Mouse (Mus musculus): ENCODE results near the gene Hist1h4m. TPM values are rescaled to one million over a fixed set of nuclear protein-coding genes. Genes with fewer than 3 reads are reported as not detected.
"Not testable (repeated sequence)": the region's sequence is repeated elsewhere in the genome, so short reads cannot be mapped to it uniquely, and the experiment has no call there.

Hist1h4m gene
- 18.2 and 20.8 TPM in 2 replicates for total RNA-seq (2012; rRNA removed)
- total RNA-seq (2014; rRNA removed), result 1.6 TPM in 1 of 2 replicates, not detected in the other
- 0.70 and 12.8 TPM in 2 replicates for polyA plus RNA-seq (2012; ENCODE audit: insufficient read length, low read depth)

GRCm38 (mm10) chr13:21811539-21811938, at the start of gene Hist1h4m:
Gene Hist1h4m, plus strand, starts transcription at chr13:21811746.
- H3K9ac ChIP-seq (ENCODE audit: insufficient read depth, low read depth), result 0 out of 2 replicates have a peak within 1 kb of the TSS, but pooled peaks have one; percentile 33
- H3K27me3 ChIP-seq (replicated peaks); in situ Hi-C loops (cut with MboI; ENCODE audit: low pct_ligation_motif_present, low pct_unique_long_range_greater_than_20kb, low sequenced_read_pairs); H3K9me3 ChIP-seq (replicated peaks; ENCODE audit: low read length); DNase-seq (ENCODE audit: extremely low read depth); H3K36me3 ChIP-seq (replicated peaks in 1 of 2; ENCODE audit: control insufficient read depth in 1 of 2, insufficient read depth in 1 of 2, low read length in 1 of 2); H3K79me2 ChIP-seq (replicated peaks; ENCODE audit: control insufficient read depth, extremely low read depth, insufficient read depth, poor library complexity, severe bottlenecking); H3K4me1 ChIP-seq (ENCODE audit: control insufficient read depth in 1 of 2, insufficient read depth in 2 of 2); dilution Hi-C loops (cut with MboI; ENCODE audit: extremely low pct_ligation_motif_present, extremely low pct_unique_long_range_greater_than_20kb, low sequenced_read_pairs): not testable (repeated sequence)
- peak within 1 kb of the TSS; percentile 31; the same call in 1 of the 2 replicates for H3K4me2 ChIP-seq (ENCODE audit: insufficient read depth, low read depth, poor library complexity, severe bottlenecking)
- peak within 1 kb of the TSS; percentile 86 for H3K27ac ChIP-seq (ENCODE audit: insufficient read depth, low read depth)
- peak within 1 kb of the TSS in 1 of 3 experiments; percentile 24 for H3K4me3 ChIP-seq (replicated peaks in 1 of 3; ENCODE audit: low read depth in 2 of 3, low read length in 2 of 3, poor library complexity in 1 of 3)

- Histone ChIP-seq H3K4me2 (ENCODE audit: insufficient read depth, low read depth, poor library complexity, severe bottlenecking) (peak overlapping the region; percentile 65), H3K9me3 (replicated peaks; ENCODE audit: low read length) (no peaks in the 10 kb centered on the region), H3K4me3 (replicated peaks in 1 of 3; ENCODE audit: low read depth in 2 of 3, low read length in 2 of 3, poor library complexity in 1 of 3) (peak overlapping the region; percentile 59 to 72 (median 59)), H3K79me2 (replicated peaks; ENCODE audit: control insufficient read depth, extremely low read depth, insufficient read depth, poor library complexity, severe bottlenecking) (no peaks in the 10 kb centered on the region; the same call in 1 of the 2 replicates), H3K9ac (ENCODE audit: insufficient read depth, low read depth) (peak overlapping the region; percentile 95), H3K27ac (ENCODE audit: insufficient read depth, low read depth) (peak overlapping the region; percentile 97), H3K27me3 (replicated peaks) (no peaks in the 10 kb centered on the region), H3K36me3 (replicated peaks in 1 of 2; ENCODE audit: control insufficient read depth in 1 of 2, insufficient read depth in 1 of 2, low read length in 1 of 2) (no peaks in the 10 kb centered on the region), H3K4me1 (ENCODE audit: control insufficient read depth in 1 of 2, insufficient read depth in 2 of 2) (peaks cover 6 to 24% of the 10 kb centered on the region in 2 experiments; a peak in 3 of 4 replicates)
- in situ Hi-C loops (cut with MboI; ENCODE audit: low pct_ligation_motif_present, low pct_unique_long_range_greater_than_20kb, low sequenced_read_pairs) (no loop called here), dilution Hi-C loops (cut with MboI; ENCODE audit: extremely low pct_ligation_motif_present, extremely low pct_unique_long_range_greater_than_20kb, low sequenced_read_pairs) (no loop called here)
- peak; percentile 94 for DNase-seq (ENCODE audit: extremely low read depth)
- TF ChIP-seq TBP (conservative IDR thresholded peaks at IDR 0.05; ENCODE audit: low read depth, low read length), result peak; percentile 76; the same call in 1 of the 2 replicates
- peak; percentile 57; the same call in 1 of the 2 replicates for TF ChIP-seq TCF12 (IDR thresholded peaks at IDR 0.05; ENCODE audit: low read depth, low read length)
- TF ChIP-seq JUND (conservative IDR thresholded peaks at IDR 0.05; ENCODE audit: low read depth, low read length), result no peak
- peak; percentile 55; the same call in 1 of the 2 replicates for TF ChIP-seq CHD1 (IDR thresholded peaks at IDR 0.05; ENCODE audit: low read depth, low read length)
- TF ChIP-seq UBTF (IDR thresholded peaks at IDR 0.05; ENCODE audit: low read depth, low read length), result no peak; the same call in 1 of the 2 replicates
- peak; percentile 89 for TF ChIP-seq SIN3A (IDR thresholded peaks at IDR 0.05; ENCODE audit: low read length)
- TF ChIP-seq ZC3H11A (IDR thresholded peaks at IDR 0.05; ENCODE audit: low read depth, low read length), result no peak
- TF ChIP-seq HCFC1 (IDR thresholded peaks at IDR 0.05; ENCODE audit: low read depth, low read length), result peak; percentile 73
- peak; percentile 84 for TF ChIP-seq MYC (IDR thresholded peaks at IDR 0.05; ENCODE audit: low read depth, low read length)
- no peak for TF ChIP-seq PAX5 (IDR thresholded peaks at IDR 0.05; ENCODE audit: low read length)
- 0 out of 2 replicates have a peak, but pooled peaks have one; percentile 11 for TF ChIP-seq NRF1 (IDR thresholded peaks at IDR 0.05; ENCODE audit: low read depth, low read length)
- 0 out of 2 replicates have a peak, but pooled peaks have one; percentile 28 for TF ChIP-seq IRF4 (IDR thresholded peaks at IDR 0.05; ENCODE audit: low read depth, low read length)
- peak; percentile 78 for TF ChIP-seq POLR2A (IDR thresholded peaks at IDR 0.05; ENCODE audit: low read depth, low read length)
- no peak for TF ChIP-seq USF1 (IDR thresholded peaks at IDR 0.05; ENCODE audit: low read depth, low read length)
- TF ChIP-seq E2F4 (IDR thresholded peaks at IDR 0.05; ENCODE audit: insufficient replicate concordance, low read depth, low read length), result peak; percentile 97
- TF ChIP-seq MAZ (IDR thresholded peaks at IDR 0.05; ENCODE audit: low read depth, low read length), result peak; percentile 44; the same call in 1 of the 2 replicates
- TF ChIP-seq POLR2AphosphoS2 (IDR thresholded peaks at IDR 0.05; ENCODE audit: low read depth, low read length), result peak; percentile 97
- 0 out of 2 replicates have a peak, but pooled peaks have one; percentile 6 for TF ChIP-seq ETS1 (conservative IDR thresholded peaks at IDR 0.05; ENCODE audit: low read depth, low read length)
- TF ChIP-seq SMC3 (IDR thresholded peaks at IDR 0.05; ENCODE audit: low read depth, low read length), result peak; percentile 13; the same call in 1 of the 2 replicates
- no peak for TF ChIP-seq ELF1 (IDR thresholded peaks at IDR 0.05; ENCODE audit: low read depth, low read length)
- TF ChIP-seq KAT2A (IDR thresholded peaks at IDR 0.05; ENCODE audit: insufficient replicate concordance, low read length), result 0 out of 2 replicates have a peak, but pooled peaks have one; percentile 46
- no peak for TF ChIP-seq EP300 (IDR thresholded peaks at IDR 0.05; ENCODE audit: low read length)
- no peak for TF ChIP-seq ZKSCAN1 (IDR thresholded peaks at IDR 0.05; ENCODE audit: borderline replicate concordance, low read depth, low read length)
- peak; percentile 99 for TF ChIP-seq ZMIZ1 (IDR thresholded peaks at IDR 0.05; ENCODE audit: low read depth, low read length)
- peak; percentile 94 for TF ChIP-seq CHD2 (IDR thresholded peaks at IDR 0.05; ENCODE audit: low read length)
- TF ChIP-seq MXI1 (IDR thresholded peaks at IDR 0.05; ENCODE audit: low read depth, low read length), result peak; percentile 71
- TF ChIP-seq JUN (IDR thresholded peaks at IDR 0.05; ENCODE audit: insufficient read depth, low read depth, low read length), result no peak
- TF ChIP-seq BHLHE40 (IDR thresholded peaks at IDR 0.05; ENCODE audit: low read depth, low read length), result peak; percentile 79
- peak; percentile 90; the same call in 1 of the 2 replicates for TF ChIP-seq RCOR1 (conservative IDR thresholded peaks at IDR 0.05; ENCODE audit: low read depth, low read length)
Observed at GRCm38 (mm10) chr13:21778814-21779766, 32.5 kb upstream of the Hist1h4m start.
